In genomic region chr13:55444286-55444936, GRCm38 (mm10) we compare ENCODE assay signal across 8 mouse cellular contexts. TPM values are rescaled to one million over a fixed set of nuclear protein-coding genes. Genes with fewer than 3 reads are reported as not detected.
DNase-seq lines count a peak whose midpoint lies in the region; ATAC-seq and TF ChIP-seq lines count a peak whose summit lies in the region.
"Had no signal": no experiment of that assay in that cellular context is flagged by ENCODE, and none has a peak within 500 bp of the region (broad histone marks: within the 10 kb centered on the region; RNA-seq: fewer than 3 reads in every experiment).

No protein-coding gene starts in this region.

- no peak for TF ChIP-seq POLR2A in thymus, adult 2 months (IDR thresholded peaks at IDR 0.05; ENCODE audit: control insufficient read depth, extremely low read depth, insufficient read depth, low read length, poor library complexity)

- peak overlapping the region; percentile 48 for H3K4me2 ChIP-seq in embryonic facial prominence, embryonic 11.5 days (ENCODE audit: low read depth, low read length)

- H3K36me3 ChIP-seq in embryonic facial prominence, embryonic 11.5 days (replicated peaks; ENCODE audit: control insufficient read depth, insufficient read depth, low read depth, low read length), result no peaks in the 10 kb centered on the region
- H3K36me3 ChIP-seq in thymus, adult 2 months (ENCODE audit: control insufficient read depth, insufficient read depth, low read length), result no peaks in the 10 kb centered on the region

- H3K4me3 ChIP-seq in embryonic facial prominence, embryonic 11.5 days (ENCODE audit: low read depth, low read length), result peak overlapping the region; percentile 87
- peak overlapping the region; percentile 53 for H3K4me3 ChIP-seq in thymus, adult 2 months (ENCODE audit: control insufficient read depth, insufficient read depth, low read length)

- H3K4me1 ChIP-seq in embryonic facial prominence, embryonic 11.5 days (ENCODE audit: control insufficient read depth, insufficient read depth, low read length), result peaks cover 10% of the 10 kb centered on the region
- peaks cover 43% of the 10 kb centered on the region for H3K4me1 ChIP-seq in thymus, adult 2 months (replicated peaks; ENCODE audit: control insufficient read depth, insufficient read depth, low read length)

- H3K27me3 ChIP-seq in embryonic facial prominence, embryonic 11.5 days (ENCODE audit: control insufficient read depth, insufficient read depth, low read length), result no peaks in the 10 kb centered on the region
- no peaks in the 10 kb centered on the region for H3K27me3 ChIP-seq in thymus, adult 2 months (ENCODE audit: control insufficient read depth, insufficient read depth, low read length)

- WGBS in embryonic facial prominence, embryonic 11.5 days, result 1% methylated on average over 33 of the region's 33 CpGs
- under 1% methylated on average over 31 of the region's 33 CpGs for WGBS in thymus, adult 2 months

- peak; percentile 84 for ATAC-seq in embryonic facial prominence, embryonic 11.5 days (replicated peaks; ENCODE audit: insufficient number of reproducible peaks, low FRiP score, low TSS enrichment, low read depth)
- ATAC-seq in inflammation-experienced regulatory T-cells, adult 6 months, result peak; percentile 38
- ATAC-seq in megakaryocyte, adult 5-6 weeks (ENCODE audit: poor library complexity, severe bottlenecking), result peak; percentile 28

- peak overlapping the region; percentile 94 for H3K27ac ChIP-seq in embryonic facial prominence, embryonic 11.5 days (replicated peaks; ENCODE audit: low read depth, low read length)
- H3K27ac ChIP-seq in thymus, adult 2 months (ENCODE audit: control insufficient read depth, insufficient read depth, low read length), result peak overlapping the region; percentile 95

- H3K9ac ChIP-seq in embryonic facial prominence, embryonic 11.5 days (replicated peaks; ENCODE audit: low read length), result peak overlapping the region; percentile 62

- DNase-seq in layer of hippocampus, adult 9-11 months, result peak; percentile 47
- no peak for DNase-seq in layer of hippocampus, adult 11-12 months (ENCODE audit: low spot score)
- peak; percentile 89 for DNase-seq in NIH3T3 (ENCODE audit: low read depth)
- peak; percentile 83 for DNase-seq in embryonic facial prominence, embryonic 11.5 days (ENCODE audit: low spot score)
- peak; percentile 88 for DNase-seq in thymus, adult 2 months

- H3K9me3 ChIP-seq in embryonic facial prominence, embryonic 11.5 days (replicated peaks; ENCODE audit: control insufficient read depth, low read length), result no peaks in the 10 kb centered on the region

- TF ChIP-seq CTCF in thymus, adult 2 months (IDR thresholded peaks at IDR 0.05; ENCODE audit: borderline replicate concordance, control insufficient read depth, extremely low read depth, insufficient read depth, low read length, poor library complexity), result no peak

RNA-seq across cellular contexts. Expression of gene Grk6, which starts 0.5 kb away (rescaled TPM):
- 50.4 and 59.7 TPM in 2 replicates for polyA plus RNA-seq in embryonic facial prominence, embryonic 11.5 days (2014; fragmentation: Nextera tagmentation; extraction: Ambion mirVana)
- 10 to 100 TPM; 35.3 to 50.0 (median 40.5) TPM for polyA plus RNA-seq in inflammation-experienced regulatory T-cells, adult 6 months (2017; shearing (Covaris generic))
- 87.3 and 89.9 TPM in 2 replicates for total RNA-seq in megakaryocyte, adult 5-6 weeks (2015)
- total RNA-seq in megakaryocyte, adult 5-6 weeks (2017), result 144 and 155 TPM in 2 replicates
- 228 and 238 TPM in 2 replicates for polyA plus RNA-seq in thymus, adult 2 months (2012; rRNA removed)

RNA-seq across cellular contexts. Expression of gene F12, which starts 17.8 kb away (rescaled TPM):
- not detected in 2 replicates for polyA plus RNA-seq in embryonic facial prominence, embryonic 11.5 days (2014; fragmentation: Nextera tagmentation; extraction: Ambion mirVana)
- under 1 TPM in 1 of 3 experiments, not detected in 2; 0.24 TPM for polyA plus RNA-seq in inflammation-experienced regulatory T-cells, adult 6 months (2017; shearing (Covaris generic))
- 0.13 and 0.21 TPM in 2 replicates for total RNA-seq in megakaryocyte, adult 5-6 weeks (2015)
- not detected in 2 replicates for total RNA-seq in megakaryocyte, adult 5-6 weeks (2017)
- 0.39 and 1.6 TPM in 2 replicates for polyA plus RNA-seq in thymus, adult 2 months (2012; rRNA removed)

RNA-seq across cellular contexts. Expression of gene Prr7, which starts 19.7 kb away (rescaled TPM):
- polyA plus RNA-seq in embryonic facial prominence, embryonic 11.5 days (2014; fragmentation: Nextera tagmentation; extraction: Ambion mirVana), result 1.7 TPM in 2 replicates
- under 1 TPM in 1 of 3 experiments, not detected in 2; 0.26 TPM for polyA plus RNA-seq in inflammation-experienced regulatory T-cells, adult 6 months (2017; shearing (Covaris generic))
- total RNA-seq in megakaryocyte, adult 5-6 weeks (2015), result 1.1 and 1.2 TPM in 2 replicates
- total RNA-seq in megakaryocyte, adult 5-6 weeks (2017), result 1.4 and 1.8 TPM in 2 replicates
- 33.8 and 52.2 TPM in 2 replicates for polyA plus RNA-seq in thymus, adult 2 months (2012; rRNA removed)

RNA-seq across cellular contexts. Expression of gene Pfn3, which starts 29.4 kb away (rescaled TPM):
- polyA plus RNA-seq in embryonic facial prominence, embryonic 11.5 days (2014; fragmentation: Nextera tagmentation; extraction: Ambion mirVana), result not detected in 2 replicates
- polyA plus RNA-seq in inflammation-experienced regulatory T-cells, adult 6 months (2017; shearing (Covaris generic)), result not detected
- not detected in 2 replicates for total RNA-seq in megakaryocyte, adult 5-6 weeks (2015)
- not detected in 2 replicates for total RNA-seq in megakaryocyte, adult 5-6 weeks (2017)
- not detected in 2 replicates for polyA plus RNA-seq in thymus, adult 2 months (2012; rRNA removed)
- total RNA-seq: layer of hippocampus, adult 8-10 months had no signal

RNA-seq across cellular contexts. Expression of gene Dbn1, which starts 43.5 kb away (rescaled TPM):
- polyA plus RNA-seq in embryonic facial prominence, embryonic 11.5 days (2014; fragmentation: Nextera tagmentation; extraction: Ambion mirVana), result 231 and 252 TPM in 2 replicates
- under 1 TPM in 1 of 3 experiments, not detected in 2; 0.15 TPM for polyA plus RNA-seq in inflammation-experienced regulatory T-cells, adult 6 months (2017; shearing (Covaris generic))
- 0.18 TPM in 1 of 2 replicates, not detected in the other for total RNA-seq in megakaryocyte, adult 5-6 weeks (2015)
- 0.57 and 2.9 TPM in 2 replicates for total RNA-seq in megakaryocyte, adult 5-6 weeks (2017)
- 7.8 and 9.8 TPM in 2 replicates for polyA plus RNA-seq in thymus, adult 2 months (2012; rRNA removed)

Comparison
In these comparisons a context has a peak if more than half of its experiments do, and no peak if none do; other contexts are left out.
1. ATAC-seq: peak in every context shown above with its lines; median percentile 84 in embryonic facial prominence, embryonic 11.5 days; 38 in inflammation-experienced regulatory T-cells, adult 6 months; 28 in megakaryocyte, adult 5-6 weeks.
2. RNA of gene Prr7, which starts 19.7 kb away (polyA plus RNA-seq): 33.8 to 52.2 TPM in thymus, adult 2 months; 1.7 TPM in embryonic facial prominence, embryonic 11.5 days and 0.26 TPM in inflammation-experienced regulatory T-cells, adult 6 months; every median in the first group is over 10 times any median in the second.